Mouse (Mus musculus): Measurements from ENCODE around the gene Ggta1. TPM values are rescaled to one million over a fixed set of nuclear protein-coding genes. Genes with fewer than 3 reads are reported as not detected.

Ggta1 gene
- polyA plus RNA-seq, 1 experiment, result 20.1 TPM

DNA sequence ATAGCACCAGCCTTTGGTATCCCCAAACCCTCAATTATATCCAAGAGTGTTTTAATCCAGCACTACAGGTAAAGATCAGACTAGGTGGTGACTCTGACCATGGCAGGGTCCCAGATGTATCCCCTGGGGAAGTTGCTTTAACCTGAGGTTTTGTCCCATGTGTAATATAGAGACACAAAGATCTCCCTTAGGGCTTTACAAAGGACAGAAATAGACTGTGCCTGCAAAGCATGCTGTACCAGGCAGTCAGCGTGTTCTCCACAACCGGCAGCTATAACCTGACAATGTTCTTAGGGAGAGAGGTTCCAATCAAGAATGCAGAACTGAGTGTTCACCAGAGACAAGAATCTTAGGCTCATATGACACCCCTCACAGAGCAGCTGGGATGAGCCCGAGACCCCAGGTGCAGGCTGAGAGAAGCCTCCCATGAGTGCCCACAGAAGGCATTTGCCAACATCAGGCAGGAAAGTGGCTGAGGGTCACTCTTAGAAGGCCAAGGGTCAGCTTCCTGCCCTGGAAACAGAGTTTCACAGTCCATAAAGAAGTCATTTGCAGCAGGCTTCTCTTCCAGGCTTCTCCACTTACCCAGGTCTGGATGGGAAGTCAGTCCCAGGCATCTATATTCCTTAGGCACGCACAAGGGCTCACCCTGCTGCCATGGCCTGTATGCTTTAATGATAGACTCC lies 34.3 kb downstream of the Ggta1 start:
- Histone ChIP-seq H3K4me3 (ENCODE audit: extremely low read depth, insufficient read depth, insufficient read length) (no peak overlapping the region), H3K27me3 (ENCODE audit: control insufficient read depth, insufficient read depth, low read length) (no peaks in the 10 kb centered on the region), H3K27ac (ENCODE audit: insufficient read depth, low read length) (no peak overlapping the region), H3K36me3 (ENCODE audit: control insufficient read depth, insufficient read depth, low read length) (peaks cover 13% of the 10 kb centered on the region), H3K4me1 (ENCODE audit: control insufficient read depth, insufficient read depth, insufficient read length) (no peaks in the 10 kb centered on the region; the same call in 1 of the 2 replicates)
- no peak for DNase-seq (ENCODE audit: low read depth in 1 of 2, low spot score in 2 of 2)
- 53% methylated on average over 4 of the region's 4 CpGs for WGBS
- no peak for TF ChIP-seq CTCF (IDR thresholded peaks at IDR 0.05; ENCODE audit: extremely low read depth, insufficient read depth, insufficient read length, insufficient replicate concordance)
- no peak for TF ChIP-seq POLR2A (IDR thresholded peaks at IDR 0.05; ENCODE audit: low read depth, low read length)

- no peak overlapping the region for H3K27ac ChIP-seq (ENCODE audit: insufficient read depth, low read length)
- H3K4me1 ChIP-seq (ENCODE audit: control insufficient read depth, insufficient read depth, insufficient read length), result no peaks in the 10 kb centered on the region; the same call in 1 of the 2 replicates
- no peaks in the 10 kb centered on the region for H3K27me3 ChIP-seq (ENCODE audit: control insufficient read depth, insufficient read depth, low read length)
- H3K36me3 ChIP-seq (ENCODE audit: control insufficient read depth, insufficient read depth, low read length), result peaks cover 16% of the 10 kb centered on the region
- no peak for DNase-seq (ENCODE audit: low read depth in 1 of 2, low spot score in 2 of 2)
- 80% methylated on average over 2 of the region's 2 CpGs for WGBS
- TF ChIP-seq POLR2A (IDR thresholded peaks at IDR 0.05; ENCODE audit: low read depth, low read length) (no peak), CTCF (IDR thresholded peaks at IDR 0.05; ENCODE audit: extremely low read depth, insufficient read depth, insufficient read length, insufficient replicate concordance) (no peak)
- H3K4me3 ChIP-seq (ENCODE audit: extremely low read depth, insufficient read depth, insufficient read length), result no peak overlapping the region
These were observed 35.5 kb downstream of the Ggta1 start for GRCm38 (mm10) chr2:35427559-35427958.

GRCm38 (mm10) chr2:35423711-35424339 lies 39.2 kb downstream of the Ggta1 start:
- 93% methylated on average over 1 of the region's 1 CpGs for WGBS
- DNase-seq (ENCODE audit: low read depth in 1 of 2, low spot score in 2 of 2), result no peak
- Histone ChIP-seq H3K27me3 (ENCODE audit: control insufficient read depth, insufficient read depth, low read length) (no peaks in the 10 kb centered on the region), H3K4me3 (ENCODE audit: extremely low read depth, insufficient read depth, insufficient read length) (no peak overlapping the region), H3K4me1 (ENCODE audit: control insufficient read depth, insufficient read depth, insufficient read length) (no peaks in the 10 kb centered on the region), H3K36me3 (ENCODE audit: control insufficient read depth, insufficient read depth, low read length) (peaks cover 34% of the 10 kb centered on the region), H3K27ac (ENCODE audit: insufficient read depth, low read length) (no peak overlapping the region)
- TF ChIP-seq CTCF (IDR thresholded peaks at IDR 0.05; ENCODE audit: extremely low read depth, insufficient read depth, insufficient read length, insufficient replicate concordance), result no peak
- TF ChIP-seq POLR2A (IDR thresholded peaks at IDR 0.05; ENCODE audit: low read depth, low read length), result no peak

DNA sequence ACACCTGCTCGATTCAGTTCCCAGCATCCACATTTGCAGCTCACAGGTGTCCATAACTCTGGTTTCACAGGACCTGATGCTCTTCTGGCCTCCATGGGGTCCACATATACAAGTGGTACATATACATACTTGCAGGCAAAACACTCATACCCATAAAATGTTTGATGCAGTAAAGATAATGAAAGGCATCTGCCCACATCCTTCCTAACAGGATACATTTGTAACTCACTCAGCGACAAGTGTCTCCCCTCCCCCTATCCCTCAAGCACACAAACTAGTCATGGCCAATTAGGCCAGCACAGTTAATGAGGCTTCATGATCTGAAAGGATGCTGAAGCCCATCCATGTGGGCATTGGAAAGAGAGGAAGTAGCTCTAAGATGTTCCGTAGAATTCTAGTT lies 40.6 kb downstream of the Ggta1 start:
- Histone ChIP-seq H3K27me3 (ENCODE audit: control insufficient read depth, insufficient read depth, low read length) (no peaks in the 10 kb centered on the region), H3K4me3 (ENCODE audit: extremely low read depth, insufficient read depth, insufficient read length) (no peak overlapping the region), H3K4me1 (ENCODE audit: control insufficient read depth, insufficient read depth, insufficient read length) (peaks cover 8% of the 10 kb centered on the region), H3K36me3 (ENCODE audit: control insufficient read depth, insufficient read depth, low read length) (peaks cover 34% of the 10 kb centered on the region), H3K27ac (ENCODE audit: insufficient read depth, low read length) (no peak overlapping the region)
- peak in 1 of 2 experiments; percentile 19 for DNase-seq (ENCODE audit: low read depth in 1 of 2, low spot score in 2 of 2)
- TF ChIP-seq POLR2A (IDR thresholded peaks at IDR 0.05; ENCODE audit: low read depth, low read length), result no peak
- TF ChIP-seq CTCF (IDR thresholded peaks at IDR 0.05; ENCODE audit: extremely low read depth, insufficient read depth, insufficient read length, insufficient replicate concordance), result no peak
- WGBS, result 50% methylated on average over 3 of the region's 3 CpGs

GRCm38 (mm10) chr2:35420681-35421080 lies 42.4 kb downstream of the Ggta1 start:
- H3K4me3 ChIP-seq (ENCODE audit: extremely low read depth, insufficient read depth, insufficient read length), result no peak overlapping the region
- DNase-seq (ENCODE audit: low read depth in 1 of 2, low spot score in 2 of 2), result no peak
- peaks cover 33% of the 10 kb centered on the region for H3K36me3 ChIP-seq (ENCODE audit: control insufficient read depth, insufficient read depth, low read length)
- H3K4me1 ChIP-seq (ENCODE audit: control insufficient read depth, insufficient read depth, insufficient read length), result peaks cover 16% of the 10 kb centered on the region
- H3K27ac ChIP-seq (ENCODE audit: insufficient read depth, low read length), result no peak overlapping the region
- WGBS, result 75% methylated on average over 1 of the region's 1 CpGs
- TF ChIP-seq POLR2A (IDR thresholded peaks at IDR 0.05; ENCODE audit: low read depth, low read length), result no peak
- TF ChIP-seq CTCF (IDR thresholded peaks at IDR 0.05; ENCODE audit: extremely low read depth, insufficient read depth, insufficient read length, insufficient replicate concordance), result no peak
- H3K27me3 ChIP-seq (ENCODE audit: control insufficient read depth, insufficient read depth, low read length), result no peaks in the 10 kb centered on the region

- DNase-seq (ENCODE audit: low read depth in 1 of 2, low spot score in 2 of 2), result no peak
- TF ChIP-seq CTCF (IDR thresholded peaks at IDR 0.05; ENCODE audit: extremely low read depth, insufficient read depth, insufficient read length, insufficient replicate concordance), result no peak
- no peak for TF ChIP-seq POLR2A (IDR thresholded peaks at IDR 0.05; ENCODE audit: low read depth, low read length)
- no peaks in the 10 kb centered on the region for H3K27me3 ChIP-seq (ENCODE audit: control insufficient read depth, insufficient read depth, low read length)
- peaks cover 16% of the 10 kb centered on the region for H3K4me1 ChIP-seq (ENCODE audit: control insufficient read depth, insufficient read depth, insufficient read length)
- no peak overlapping the region for H3K4me3 ChIP-seq (ENCODE audit: extremely low read depth, insufficient read depth, insufficient read length)
- WGBS, result 81% methylated on average over 2 of the region's 2 CpGs
- peaks cover 30% of the 10 kb centered on the region for H3K36me3 ChIP-seq (ENCODE audit: control insufficient read depth, insufficient read depth, low read length)
- no peak overlapping the region for H3K27ac ChIP-seq (ENCODE audit: insufficient read depth, low read length)
These were observed 43.4 kb downstream of the Ggta1 start for GRCm38 (mm10) chr2:35419671-35420070.

DNA sequence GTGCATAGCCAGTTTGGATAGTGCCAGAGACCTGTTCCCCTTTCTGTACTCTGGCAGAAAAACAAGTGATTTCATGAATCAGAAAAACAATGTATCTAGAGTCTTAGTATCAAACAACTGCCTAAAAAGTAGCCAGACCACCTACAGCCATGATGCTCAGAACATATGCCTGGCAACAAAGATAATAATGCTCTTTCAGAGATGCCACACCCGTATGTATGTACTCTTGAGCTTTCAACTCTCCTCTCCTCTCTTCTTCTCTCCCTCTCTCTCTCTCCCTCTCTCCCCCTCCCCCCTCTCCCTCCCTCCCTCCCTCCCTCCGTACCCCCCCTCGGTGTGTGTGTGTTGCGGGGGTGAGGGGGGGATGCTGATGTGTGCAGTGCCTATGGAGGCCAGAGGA lies 43.8 kb downstream of the Ggta1 start:
- peaks cover 32% of the 10 kb centered on the region for H3K36me3 ChIP-seq (ENCODE audit: control insufficient read depth, insufficient read depth, low read length)

More for the DNA sequence above, 43.8 kb downstream of the Ggta1 start:
- no peak for DNase-seq (ENCODE audit: low read depth in 1 of 2, low spot score in 2 of 2)
- no peaks in the 10 kb centered on the region for H3K27me3 ChIP-seq (ENCODE audit: control insufficient read depth, insufficient read depth, low read length)
- TF ChIP-seq CTCF (IDR thresholded peaks at IDR 0.05; ENCODE audit: extremely low read depth, insufficient read depth, insufficient read length, insufficient replicate concordance) (no peak), POLR2A (IDR thresholded peaks at IDR 0.05; ENCODE audit: low read depth, low read length) (no peak)
- 96% methylated on average over 4 of the region's 4 CpGs for WGBS
- H3K4me1 ChIP-seq (ENCODE audit: control insufficient read depth, insufficient read depth, insufficient read length), result peaks cover 16% of the 10 kb centered on the region
- no peak overlapping the region for H3K4me3 ChIP-seq (ENCODE audit: extremely low read depth, insufficient read depth, insufficient read length)
- H3K27ac ChIP-seq (ENCODE audit: insufficient read depth, low read length), result no peak overlapping the region
